Mouse (Mus musculus) ES-Bruce4 (cell line): ENCODE measurements around the gene Lix1l.

Source experiments
- CTCF ChIP-seq: IDR thresholded peaks from one replicate; pipeline ENCODE4 v1.8.1; 2011; ENCODE audit warnings: low read depth, low read length
- POLR2A ChIP-seq: IDR thresholded peaks from one replicate; pipeline ENCODE4 v1.8.1; 2011; ENCODE audit warnings: low read length; ENCODE audit not compliant: insufficient read depth

GRCm38 (mm10) chr3:96576690-96577541 lies 24.0 kb upstream of the Lix1l start, which contains the start of gene Gm16253:
- no peak for TF ChIP-seq POLR2A
- no peak for TF ChIP-seq CTCF
